Mouse (Mus musculus) megakaryocyte, embryonic 14.5 days (primary cell): ENCODE measurements at regions not wholly inside any gene's neighbourhood (a gene's known extent, or its start where the extent isn't known, plus 50 kb on each side); places are given as distances from the start of the nearest gene placed in this dataset.

ENCODE experiments used
- FLI1 ChIP-seq: IDR thresholded peaks from 2 replicates; pipeline ENCODE4 v1.6.1; 2012; ENCODE audit warnings: low read length, inconsistent platforms, mixed read lengths
- GATA1 ChIP-seq: IDR thresholded peaks from 3 replicates; pipeline ENCODE4 v1.6.1; 2012; ENCODE audit warnings: mixed read lengths, low read length, inconsistent platforms, borderline replicate concordance

- TF ChIP-seq GATA1, result no peak
- no peak for TF ChIP-seq FLI1
These were observed 326.4 kb downstream of the Gm11232 start for GRCm38 (mm10) chr4:71431245-71431929.
